Mouse (Mus musculus) ES-Bruce4 (cell line): ENCODE results near the gene Pnpla2.

Source experiments
- CTCF ChIP-seq: IDR thresholded peaks from one replicate; pipeline ENCODE4 v1.8.1; 2011; ENCODE audit warnings: low read depth, low read length
- EP300 ChIP-seq: IDR thresholded peaks from 2 replicates; pipeline ENCODE4 v1.6.1; 2011; ENCODE audit warnings: low read depth, low read length; ENCODE audit not compliant: insufficient read depth
- POLR2A ChIP-seq: IDR thresholded peaks from one replicate; pipeline ENCODE4 v1.8.1; 2011; ENCODE audit warnings: low read length; ENCODE audit not compliant: insufficient read depth

DNA sequence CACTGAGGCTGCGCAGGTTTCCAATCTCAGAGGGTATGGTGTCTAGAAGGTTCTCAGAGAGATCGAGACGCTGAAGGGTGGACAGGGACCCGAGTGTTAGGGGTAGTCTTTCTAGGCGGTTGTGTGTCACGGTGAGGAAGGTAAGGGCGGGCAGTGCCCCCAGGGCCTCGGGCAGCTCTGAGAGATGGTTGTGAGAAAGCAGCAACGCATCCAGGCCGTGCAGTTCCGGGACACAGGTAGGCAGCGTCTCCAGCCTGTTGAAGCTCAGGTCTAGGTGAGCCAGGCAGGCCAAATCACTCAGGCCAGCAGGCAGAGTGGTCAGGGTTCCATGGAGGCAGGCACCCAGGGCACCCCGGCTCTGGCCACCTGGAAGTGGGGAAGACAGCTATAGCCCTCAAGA lies 12.8 kb upstream of the Pnpla2 start:
- TF ChIP-seq POLR2A, result no peak
- TF ChIP-seq CTCF, result no peak
- no peak for TF ChIP-seq EP300
